Mouse (Mus musculus) bone marrow, adult 2 months (tissue): ENCODE results near the gene Lmbr1.

Experiments
- CTCF ChIP-seq: fragments of 200-500 bp; IDR thresholded peaks from 2 replicates; pipeline ENCODE4 v1.5.1; 2011; ENCODE audit warnings: low read length, control low read depth; ENCODE audit not compliant: control insufficient read depth, insufficient read depth
- POLR2A ChIP-seq: fragments of 200-500 bp; IDR thresholded peaks from 2 replicates; pipeline ENCODE4 v1.6.1; 2011; ENCODE audit warnings: low read depth, mild to moderate bottlenecking, control low read depth, low read length, borderline replicate concordance; ENCODE audit not compliant: control insufficient read depth

DNA sequence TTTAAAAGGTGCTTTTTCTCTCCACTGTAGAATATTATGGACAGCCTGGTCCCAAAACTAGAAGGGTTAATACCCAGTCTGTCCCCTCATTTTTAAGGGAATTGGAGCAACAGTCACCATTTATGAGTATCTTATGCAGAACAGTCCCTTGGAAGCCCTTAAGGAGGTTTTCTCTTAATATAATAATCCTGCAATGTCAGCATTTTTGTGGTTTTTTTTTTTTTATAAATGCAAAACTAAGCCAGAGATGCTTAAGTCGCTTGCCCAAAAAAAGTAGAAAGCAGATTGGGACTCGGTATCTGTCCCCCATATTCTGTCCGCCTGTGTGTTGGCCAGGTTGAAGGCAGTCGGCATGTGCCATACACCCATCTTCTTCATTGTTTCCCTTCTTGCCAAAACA lies 181.0 kb downstream of the Lmbr1 start:
- TF ChIP-seq CTCF (no peak), POLR2A (no peak)
